Mouse (Mus musculus): ENCODE data around the gene Psmd7.
"Not testable (repeated sequence)": the region's sequence is repeated elsewhere in the genome, so short reads cannot be mapped to it uniquely, and the experiment has no call there.

Psmd7 gene

DNA sequence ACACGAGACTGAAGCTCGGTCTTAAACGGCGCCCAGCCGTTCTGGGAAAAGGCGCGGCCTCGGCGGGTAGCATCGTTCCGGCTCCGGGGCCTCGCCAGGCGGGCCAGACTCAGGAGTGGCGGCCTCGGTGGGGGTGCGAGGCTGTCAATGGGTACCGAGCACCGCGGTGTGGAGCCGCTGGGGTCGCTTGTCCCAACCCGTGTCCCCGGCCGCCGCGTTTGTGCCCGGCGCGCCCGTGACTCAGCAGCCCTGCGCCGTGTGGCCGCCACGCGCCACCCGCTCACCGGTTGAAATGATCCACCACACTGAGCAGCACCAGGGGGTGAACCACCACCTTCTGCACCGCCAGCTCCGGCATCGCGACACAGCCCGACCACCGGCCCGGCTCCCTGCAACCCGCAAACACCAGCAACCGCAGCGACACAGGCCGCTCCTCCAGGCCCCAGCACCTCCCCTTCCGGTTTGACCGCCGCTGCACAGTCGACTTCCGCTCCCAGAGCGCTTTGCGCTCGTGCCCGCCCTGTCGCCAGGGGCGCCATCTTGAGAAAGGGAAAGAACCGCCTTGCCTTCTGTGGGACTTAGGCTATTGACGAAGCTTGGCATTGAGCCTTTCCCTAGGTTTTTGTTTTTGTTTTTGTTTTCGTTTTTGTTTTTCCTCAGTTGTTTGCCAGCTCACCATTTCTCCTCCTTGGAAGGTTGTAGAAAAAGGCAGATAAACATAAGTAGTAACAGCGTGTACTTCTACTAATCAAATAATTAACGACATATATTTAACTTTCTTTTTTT lies at the start of gene Psmd7:
Gene Psmd7, minus strand, starts transcription at position 470 of the 786 bp plus-strand sequence.
- in situ Hi-C loops (cut with MboI, MseI): no loop called here

DNA sequence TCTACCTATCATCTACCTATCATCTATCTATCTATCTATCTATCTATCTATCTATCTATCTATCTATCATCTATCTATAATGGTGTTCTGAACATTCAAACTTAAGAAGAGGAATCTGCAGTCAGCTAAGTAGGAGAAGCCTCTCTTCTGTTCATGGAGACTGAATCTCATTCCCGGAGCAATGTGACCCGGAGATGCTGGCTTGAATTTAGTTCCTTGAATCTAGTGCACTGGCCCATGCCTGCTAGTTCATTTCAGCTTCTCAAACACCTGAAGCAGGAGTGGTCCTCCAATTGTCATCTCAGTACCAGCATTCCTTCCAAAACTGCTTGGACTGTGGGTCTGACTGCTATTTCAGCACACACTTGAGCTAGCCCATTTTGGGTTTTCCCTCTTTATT lies 45.5 kb upstream of the Psmd7 start:
- in situ Hi-C loops (cut with MboI, MseI): no loop called here

DNA sequence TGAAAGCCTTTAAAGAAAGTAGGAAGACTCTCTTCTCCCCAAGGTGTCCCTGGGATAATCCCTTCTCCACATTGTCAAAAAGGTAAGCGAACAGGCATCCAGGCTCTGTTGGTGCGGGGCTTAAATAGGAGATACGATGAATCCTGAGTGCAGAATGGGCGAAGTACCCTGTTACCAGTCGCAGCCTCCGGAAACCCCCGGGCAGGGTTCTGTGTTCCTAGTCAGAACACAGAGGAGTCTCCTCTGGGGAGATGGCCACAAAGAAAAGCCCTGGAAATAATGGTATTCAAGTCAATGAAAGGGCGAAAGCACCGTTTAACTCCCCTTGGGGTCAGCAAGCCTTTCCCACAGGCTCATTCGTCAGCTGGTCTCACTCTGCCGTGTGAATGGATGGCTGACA lies 41.4 kb upstream of the Psmd7 start:
- in situ Hi-C loops (cut with MboI, MseI): no loop called here

DNA sequence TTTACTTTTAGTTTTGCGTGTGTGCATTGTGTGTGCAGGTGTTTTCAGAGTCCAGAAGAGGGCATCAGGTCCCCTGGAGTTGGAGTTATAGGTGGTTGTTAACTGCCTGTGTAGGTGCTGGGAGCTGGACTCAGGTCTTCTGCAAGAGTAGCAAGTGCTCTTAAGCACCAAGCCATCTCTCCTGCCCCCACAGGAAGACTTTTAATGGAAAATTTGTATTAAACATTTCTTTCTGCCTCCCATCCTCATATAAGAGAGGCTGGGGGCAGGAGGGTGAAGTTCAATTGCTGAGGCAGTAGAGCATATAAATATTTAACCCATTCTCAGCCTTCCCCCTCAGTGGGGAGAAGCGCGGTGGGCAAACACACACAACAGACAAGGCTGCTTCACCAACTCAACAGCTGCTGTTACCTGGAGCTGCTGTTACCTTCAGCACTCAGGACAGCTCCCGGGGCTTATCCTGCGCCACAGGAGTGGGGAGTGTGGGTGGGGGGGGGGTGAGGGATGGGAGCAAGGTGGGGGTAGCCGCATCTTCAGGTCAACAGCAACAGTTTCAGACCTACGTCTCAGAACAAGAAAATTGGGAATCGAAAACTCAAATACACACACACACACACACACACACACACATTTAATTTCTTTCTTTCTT lies 40.4 kb upstream of the Psmd7 start:
- in situ Hi-C loops (cut with MboI, MseI): no loop called here

DNA sequence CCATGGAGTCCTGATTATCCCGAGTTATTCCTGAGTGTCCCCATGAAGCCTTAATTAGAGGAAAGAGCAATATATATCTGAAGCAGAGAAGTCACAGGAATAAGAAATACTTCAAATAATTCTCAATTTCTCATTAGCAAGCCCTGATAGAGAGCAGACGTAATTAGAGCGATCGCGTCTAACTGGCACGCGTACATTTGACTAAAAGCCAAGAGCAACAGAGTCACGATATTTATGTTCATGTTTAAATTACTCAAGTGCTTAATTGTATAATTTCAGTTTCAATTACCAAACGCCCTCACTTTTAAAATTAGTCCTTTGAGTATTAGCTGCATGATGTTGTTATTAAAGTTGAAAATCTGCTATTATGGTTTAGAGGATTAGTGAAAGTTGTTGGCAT lies 39.6 kb upstream of the Psmd7 start:
- in situ Hi-C loops (cut with MboI, MseI): no loop called here

DNA sequence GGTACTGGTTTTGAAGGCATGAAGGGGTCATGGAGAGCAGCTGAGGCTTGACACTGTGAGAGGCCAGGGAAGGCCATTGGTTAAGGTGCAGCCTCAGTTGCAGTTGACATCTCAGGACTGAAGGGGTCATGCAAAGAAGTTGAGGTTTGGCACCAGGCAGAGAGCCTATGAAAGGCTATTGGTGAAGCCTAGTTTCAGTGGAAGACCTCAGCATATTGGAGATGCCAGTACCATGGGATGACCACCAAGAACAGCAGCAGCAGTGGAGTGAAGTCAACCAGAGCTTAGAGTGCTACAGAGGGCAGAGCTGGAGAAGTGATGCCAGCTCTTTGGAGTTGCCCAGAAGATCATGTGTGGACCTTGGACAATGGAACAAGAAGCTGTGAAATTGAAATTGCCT lies 36.0 kb upstream of the Psmd7 start:
- in situ Hi-C loops (cut with MboI, MseI): not testable (repeated sequence)

DNA sequence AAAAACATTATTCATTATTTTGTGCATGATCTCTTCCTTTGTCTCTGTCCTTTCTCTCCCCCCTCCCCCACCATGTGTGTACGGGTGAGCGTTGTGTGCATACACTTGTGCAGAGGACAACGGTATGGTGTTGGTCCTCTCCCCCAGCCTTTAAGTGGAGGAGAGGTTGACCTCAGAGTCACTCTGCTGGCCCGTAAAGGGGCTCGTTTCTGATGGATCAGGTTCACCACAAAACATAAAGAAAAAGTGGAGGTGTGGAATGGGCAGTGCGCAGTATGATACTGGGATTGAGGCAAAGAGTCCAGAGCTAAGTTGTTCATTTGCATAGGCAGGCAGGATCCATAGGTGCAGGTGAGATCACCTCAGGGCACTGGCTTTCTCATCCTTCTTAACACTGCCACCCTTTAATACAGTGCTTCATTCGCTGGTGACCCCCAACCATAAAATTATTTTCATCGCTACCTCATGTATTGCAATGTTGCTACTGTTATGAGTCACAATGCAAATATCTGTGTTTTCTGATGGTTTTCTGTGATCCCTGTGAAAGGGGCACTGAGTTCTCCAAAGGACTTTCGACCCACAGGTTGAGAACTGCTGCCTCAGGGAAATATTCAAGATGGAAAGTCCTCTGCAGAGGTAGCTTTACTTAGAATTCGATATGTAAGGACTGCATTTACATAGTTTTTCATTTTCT lies 33.8 kb upstream of the Psmd7 start:
- in situ Hi-C loops (cut with MboI, MseI): no loop called here

DNA sequence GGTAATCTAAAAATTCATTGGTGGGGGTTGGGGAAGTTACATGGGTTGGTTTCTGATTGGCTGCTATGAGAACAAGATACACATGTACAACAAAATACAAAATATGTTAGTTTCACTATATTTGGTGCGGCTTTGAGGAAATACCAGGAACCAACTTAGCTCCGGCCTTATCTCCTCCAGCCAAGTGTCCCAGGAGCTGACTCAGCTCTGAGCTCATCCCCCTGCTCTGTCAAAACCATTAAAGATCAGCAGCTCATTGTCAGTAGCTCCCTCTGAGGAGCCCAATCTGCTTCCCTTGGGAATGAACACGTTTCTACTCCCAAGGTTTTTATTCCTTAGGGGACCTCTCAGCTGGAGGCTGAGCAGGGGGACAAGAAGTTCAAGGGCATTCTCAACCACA lies 32.9 kb upstream of the Psmd7 start:
- in situ Hi-C loops (cut with MboI, MseI): no loop called here

DNA sequence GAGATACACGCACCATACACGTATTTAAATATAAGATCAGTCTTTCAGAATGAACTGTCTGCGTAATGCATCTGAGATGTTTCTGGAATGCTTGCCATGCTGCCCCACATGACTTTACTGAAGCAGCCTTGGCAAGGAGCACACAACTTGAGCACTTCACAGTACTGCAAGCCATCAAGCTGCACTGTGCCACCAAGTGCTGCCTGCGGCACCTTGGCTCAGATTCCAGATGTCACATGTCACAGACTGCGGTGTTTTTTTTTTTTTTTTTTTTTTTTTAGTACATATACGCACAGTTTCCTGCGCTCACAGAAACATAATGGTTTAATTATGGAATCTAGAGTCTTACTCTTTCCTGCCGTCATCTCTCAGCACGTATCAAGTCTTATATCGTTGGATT lies 30.2 kb upstream of the Psmd7 start:
- in situ Hi-C loops (cut with MboI, MseI): no loop called here

DNA sequence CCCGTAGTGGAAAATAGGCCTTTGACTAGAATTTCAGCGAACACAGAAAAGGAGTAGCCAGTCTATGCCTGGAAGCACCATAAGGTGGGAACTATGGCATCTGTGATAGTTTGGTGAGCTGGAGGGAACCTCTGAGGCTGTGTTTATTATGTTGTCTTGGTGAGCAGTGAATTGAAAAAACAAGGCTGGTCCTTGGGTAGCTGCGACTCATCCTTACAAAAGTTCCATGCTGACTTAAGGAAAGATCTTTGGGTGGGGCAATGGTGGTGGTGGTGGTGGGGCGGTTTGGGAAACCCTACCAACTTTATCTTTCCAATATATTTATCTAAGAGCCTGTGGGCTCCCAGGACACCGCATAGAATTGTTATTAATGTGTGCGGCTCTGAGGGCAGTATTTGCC lies 25.1 kb upstream of the Psmd7 start:
- in situ Hi-C loops (cut with MboI, MseI): no loop called here

DNA sequence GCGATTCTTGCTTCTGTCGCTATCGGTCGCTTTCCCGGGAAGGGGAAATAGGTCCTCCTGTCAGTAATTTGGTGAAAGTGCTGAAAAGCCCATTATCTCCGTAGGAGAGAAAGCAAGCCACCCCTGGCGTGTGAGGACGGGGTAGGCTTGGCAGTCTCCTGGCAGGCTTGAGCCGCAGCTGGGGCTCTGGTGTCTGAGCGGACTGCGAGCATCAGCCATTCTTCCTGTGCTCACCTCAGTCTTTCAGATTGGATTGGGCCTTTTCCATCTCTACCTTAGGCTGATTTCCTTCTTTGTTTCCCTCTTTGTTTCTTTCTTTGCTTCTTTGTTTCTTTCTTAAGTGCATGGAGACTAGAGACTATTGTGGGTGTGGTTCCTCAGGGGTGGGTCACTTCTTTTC lies 22.6 kb upstream of the Psmd7 start:
- in situ Hi-C loops (cut with MboI, MseI): no loop called here

DNA sequence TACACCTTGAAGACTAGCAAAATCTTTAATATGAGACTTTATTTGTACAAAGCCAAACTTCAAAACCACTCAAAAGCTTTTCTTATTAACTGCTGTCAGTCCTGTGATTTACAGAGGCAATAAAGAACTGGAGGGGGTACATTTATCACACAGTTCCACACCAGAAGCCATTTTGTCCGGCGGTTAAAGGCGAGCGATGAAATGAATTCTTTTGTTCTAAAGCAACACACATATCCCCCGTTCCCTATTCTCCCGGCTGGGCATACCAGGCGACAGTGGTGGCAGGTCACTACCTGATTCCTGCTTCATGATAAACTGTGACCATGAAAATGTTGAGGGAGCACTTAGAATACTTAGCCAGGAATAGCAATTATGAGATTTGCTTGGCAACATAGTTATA lies 20.5 kb upstream of the Psmd7 start:
- in situ Hi-C loops (cut with MboI, MseI): no loop called here

DNA sequence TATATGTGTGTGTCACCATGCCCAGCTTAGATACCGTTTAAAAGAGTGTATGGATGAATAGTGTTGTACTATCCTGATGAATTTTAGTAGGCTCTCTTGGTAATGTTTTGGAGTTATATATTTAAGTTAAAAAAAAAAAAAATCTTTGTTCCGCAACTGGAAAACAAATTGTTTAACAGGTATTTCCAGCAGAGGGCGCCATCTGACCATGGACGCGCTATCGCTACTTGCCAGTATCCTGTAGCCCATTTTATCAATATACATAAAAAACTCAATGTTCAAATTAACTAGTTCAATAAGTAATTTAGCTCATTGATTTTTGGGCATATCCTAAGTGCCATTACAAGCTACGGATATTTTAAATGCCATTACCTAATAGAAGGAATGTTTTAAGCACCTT lies 14.8 kb upstream of the Psmd7 start:
- in situ Hi-C loops (cut with MboI, MseI): no loop called here

DNA sequence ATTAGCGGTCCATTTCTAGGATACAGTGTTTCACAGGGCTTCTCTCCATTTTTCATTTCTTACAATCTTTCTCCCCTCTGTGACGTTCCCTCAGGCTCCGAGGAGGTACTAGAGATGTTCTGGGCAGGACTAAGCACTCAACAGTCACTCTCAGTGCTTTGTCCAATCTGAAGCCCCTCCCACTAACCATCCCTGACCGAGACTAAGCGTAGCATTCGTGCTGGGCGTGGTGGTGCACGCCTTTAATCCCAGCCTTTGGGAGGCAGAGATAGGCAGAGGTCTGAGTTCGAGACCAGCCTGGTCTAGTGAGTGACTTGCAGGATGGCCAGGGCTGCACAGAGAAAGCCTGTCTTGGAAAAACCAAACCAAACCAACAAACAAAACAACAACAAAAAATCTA lies 11.4 kb upstream of the Psmd7 start:
- in situ Hi-C loops (cut with MboI, MseI): no loop called here

DNA sequence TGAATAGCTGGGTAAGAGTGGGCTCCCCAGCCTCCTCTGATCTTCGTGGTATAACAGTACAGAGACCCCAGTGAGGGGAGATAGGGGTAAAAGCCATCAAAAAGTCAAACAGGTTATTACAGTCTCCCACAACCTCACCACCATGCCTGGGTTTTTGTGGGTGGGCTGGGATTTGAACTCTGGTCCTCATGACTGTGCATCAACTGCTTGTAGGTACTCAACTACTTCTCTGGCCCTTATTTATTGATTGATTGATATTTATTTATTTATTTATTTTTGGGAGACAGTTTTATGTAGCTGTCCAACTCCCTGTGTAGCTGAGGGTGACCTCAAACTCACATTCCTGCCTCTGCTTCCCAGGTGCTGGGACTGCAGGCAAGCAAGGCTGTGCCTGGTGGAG lies 9.5 kb upstream of the Psmd7 start:
- in situ Hi-C loops (cut with MboI, MseI): no loop called here

DNA sequence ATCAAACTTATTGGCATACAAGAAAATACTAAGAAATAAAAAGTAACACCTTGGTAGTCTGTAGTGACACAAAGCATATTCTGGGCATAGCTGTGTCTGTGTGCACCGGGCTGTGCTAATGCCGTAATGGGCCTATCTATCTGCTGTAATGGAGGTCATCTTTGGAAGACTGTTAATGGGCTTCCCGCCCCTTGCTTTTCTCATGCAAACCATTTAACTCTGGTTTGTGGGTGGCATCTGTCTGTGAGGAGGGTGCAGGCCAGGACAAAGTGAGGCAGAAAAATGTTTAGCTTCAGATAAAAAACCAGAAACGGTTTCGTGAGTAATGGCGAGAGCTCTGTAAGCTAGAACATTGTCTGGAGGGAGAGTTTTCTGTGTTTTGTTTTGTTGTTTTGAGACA lies 6.6 kb upstream of the Psmd7 start:
- in situ Hi-C loops (cut with MboI, MseI): no loop called here

DNA sequence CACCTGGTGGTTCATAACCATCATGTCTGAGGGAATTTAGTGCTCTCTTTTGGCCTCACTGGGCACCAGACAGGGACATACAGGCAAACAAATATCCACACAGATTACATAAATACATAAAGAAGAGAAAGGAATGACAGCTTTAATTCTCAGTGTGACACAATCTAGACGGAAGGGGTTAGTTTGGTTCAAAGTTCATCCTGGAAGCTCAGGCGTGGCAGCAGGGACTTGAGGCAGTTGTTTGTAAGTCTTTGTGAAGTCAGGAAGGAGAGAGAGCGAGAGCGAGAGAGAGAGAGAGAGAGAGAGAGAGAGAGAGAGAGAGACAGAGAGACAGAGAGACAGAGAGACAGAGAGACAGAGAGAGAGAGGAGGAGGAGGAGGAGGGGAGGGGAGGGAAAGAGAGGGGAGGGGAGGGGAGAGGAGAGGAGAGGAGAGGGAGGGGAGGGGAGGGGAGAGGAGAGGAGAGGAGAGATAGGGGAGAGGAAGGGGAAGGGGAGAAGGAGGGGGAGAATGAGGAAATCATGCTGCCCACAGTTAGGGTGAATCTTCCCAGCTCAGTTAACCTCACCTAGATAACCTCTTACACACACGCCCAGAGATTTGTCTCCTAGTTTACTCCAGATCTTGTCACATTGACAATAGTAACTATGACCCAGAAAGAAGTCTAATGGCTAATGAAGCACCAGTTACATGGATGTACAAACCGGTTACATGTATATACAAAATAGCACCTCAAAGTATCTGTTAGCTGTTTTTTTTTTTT lies 5.9 kb upstream of the Psmd7 start:
- in situ Hi-C loops (cut with MboI, MseI): no loop called here

DNA sequence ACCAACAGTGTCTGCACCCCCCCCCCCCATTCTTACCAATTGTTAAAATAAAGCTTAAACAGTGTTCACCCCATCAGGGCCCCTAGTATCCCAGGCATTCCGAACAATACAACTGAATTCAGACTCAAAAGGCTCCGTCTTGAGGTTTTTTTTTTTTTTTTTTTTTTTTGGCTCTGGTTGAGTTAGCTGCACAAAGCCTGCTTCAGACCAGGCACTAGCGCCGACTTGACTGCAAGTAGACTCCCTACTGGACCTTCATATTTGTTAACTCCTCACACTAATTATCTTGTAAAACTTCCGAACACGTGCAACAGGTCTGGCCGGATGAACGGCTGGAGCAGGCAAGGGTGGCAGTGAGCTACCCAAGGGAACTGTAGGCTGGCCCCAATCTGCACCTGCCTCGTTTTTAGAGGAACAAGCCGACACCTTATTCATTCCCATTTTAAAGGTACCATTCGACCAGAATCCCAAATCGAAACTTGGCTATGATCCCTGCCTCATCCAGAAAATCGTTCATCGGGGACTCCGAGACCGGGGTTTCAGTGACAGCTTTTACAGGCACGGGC lies 752 bp downstream of the Psmd7 start:
- in situ Hi-C loops (cut with MboI, MseI): no loop called here

DNA sequence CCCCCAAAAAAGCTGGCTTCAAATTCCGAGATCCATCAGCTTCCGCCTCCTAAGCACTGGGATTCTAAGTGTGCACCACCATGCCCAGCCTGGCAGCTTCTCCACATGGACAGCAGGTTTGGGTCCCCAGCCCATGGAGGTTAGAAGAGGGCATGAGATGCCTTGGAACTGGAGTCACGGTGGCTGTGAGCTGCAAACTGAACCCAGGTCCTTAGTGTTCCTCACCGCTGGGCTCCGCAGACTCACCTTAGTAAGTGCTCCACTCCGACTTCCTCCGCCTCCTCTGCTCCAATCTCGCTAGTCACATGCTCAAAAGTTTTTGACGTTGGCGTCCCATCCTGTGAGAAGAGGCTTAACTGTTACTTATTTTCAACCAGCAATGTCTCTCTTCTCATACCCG lies 6.1 kb downstream of the Psmd7 start:
- in situ Hi-C loops (cut with MboI, MseI): no loop called here

DNA sequence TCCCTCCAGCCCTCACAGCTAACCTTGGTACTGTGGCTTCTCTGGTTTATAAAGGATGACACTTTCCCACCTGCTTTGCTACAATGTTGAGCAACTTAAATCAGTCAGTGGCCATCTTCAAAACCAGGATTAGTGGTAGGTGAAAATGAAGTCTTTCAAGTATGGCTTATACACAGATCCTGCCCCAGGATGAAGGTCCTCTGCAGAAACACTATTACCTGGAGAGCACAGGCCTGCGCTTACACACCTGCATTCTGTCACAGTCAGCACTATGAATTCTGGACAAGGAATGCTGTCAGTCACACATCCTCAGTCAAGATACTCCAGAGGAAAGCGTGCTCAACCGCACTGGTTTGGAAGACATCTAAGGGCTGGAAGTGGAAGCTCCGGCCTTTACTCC lies 6.7 kb downstream of the Psmd7 start:
- in situ Hi-C loops (cut with MboI, MseI): no loop called here

DNA sequence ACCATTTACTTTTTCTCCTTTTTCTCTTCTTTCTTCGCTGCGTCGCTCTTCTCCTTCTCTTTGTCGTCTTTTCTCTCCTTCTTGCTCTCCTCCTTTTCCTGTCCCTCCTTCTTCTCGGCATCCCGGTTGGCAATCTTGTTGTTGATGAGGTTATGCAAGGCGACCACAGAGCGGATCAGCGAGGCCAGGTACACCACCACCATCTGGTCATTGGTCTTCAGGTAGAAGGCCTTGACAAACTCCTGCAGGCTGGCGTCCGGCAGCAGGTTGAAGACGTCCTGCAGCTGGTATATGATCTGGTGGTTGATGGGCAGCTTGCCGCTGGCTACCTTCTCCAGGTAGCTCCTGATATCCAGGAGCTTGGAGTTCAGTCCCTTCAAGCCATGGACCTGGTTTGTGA lies 7.4 kb downstream of the Psmd7 start:
- in situ Hi-C loops (cut with MboI, MseI): no loop called here

DNA sequence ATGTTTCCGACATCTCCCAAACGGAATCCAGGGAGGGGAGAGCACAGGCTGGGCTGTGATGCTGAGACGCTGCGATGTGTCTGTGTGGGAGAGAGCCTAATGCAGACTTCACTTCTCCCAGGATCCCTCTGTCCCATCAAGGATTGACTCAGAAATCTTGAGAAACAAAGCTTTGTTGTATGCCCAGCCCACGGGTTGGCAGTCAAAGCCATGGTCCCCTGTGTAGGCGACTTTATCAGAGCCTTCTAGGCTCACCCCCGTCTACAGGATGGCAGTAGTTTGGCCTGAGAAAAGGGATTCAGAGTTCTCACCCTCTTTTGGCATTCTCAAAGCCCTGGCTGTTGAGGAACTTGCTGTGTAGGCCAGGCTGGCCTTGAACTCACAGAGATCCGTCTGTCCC lies 9.7 kb downstream of the Psmd7 start:
- in situ Hi-C loops (cut with MboI, MseI): no loop called here
